Mouse (Mus musculus) spleen, embryonic (tissue): ENCODE results near the gene Gpr160.

Experiments used
- CTCF ChIA-PET: fragments of 350-600 bp; sonication (Branson Sonifier 250); formaldehyde crosslinking; loops from one replicate; lab custom pipeline; 2022; lab: Charles Lee

Gpr160 gene

GRCm38 (mm10) chr3:30899407-30899806 lies 43.7 kb downstream of the Gpr160 start:
- CTCF ChIA-PET = no interaction called here

- CTCF ChIA-PET = no interaction called here
Measured at GRCm38 (mm10) chr3:30904658-30905057, 48.9 kb downstream of the Gpr160 start.

GRCm38 (mm10) chr3:30917160-30917559 lies 61.4 kb downstream of the Gpr160 start:
- CTCF ChIA-PET = no interaction called here

- CTCF ChIA-PET = no interaction called here
Measured at GRCm38 (mm10) chr3:30927664-30928063, 71.9 kb downstream of the Gpr160 start.

GRCm38 (mm10) chr3:30929828-30930227 lies 74.1 kb downstream of the Gpr160 start:
- CTCF ChIA-PET = no interaction called here

GRCm38 (mm10) chr3:30934384-30934783 lies 78.6 kb downstream of the Gpr160 start:
- CTCF ChIA-PET = interaction anchor here (0.7 kb wide), 1 partner anchor 13 kb away, joined by 9 read pairs; no protein-coding TSS in a partner anchor
